Mouse (Mus musculus): ENCODE data around the gene Tead2. TPM values are rescaled to one million over a fixed set of nuclear protein-coding genes. Genes with fewer than 3 reads are reported as not detected.

Gene Tead2
- polyA plus RNA-seq, 1 experiment, result 12.1 TPM

- no peak for DNase-seq (ENCODE audit: low read depth in 1 of 2, low spot score in 2 of 2)
- Histone ChIP-seq H3K4me3 (ENCODE audit: extremely low read depth, insufficient read depth, insufficient read length) (no peak within 1 kb of the TSS), H3K27me3 (ENCODE audit: control insufficient read depth, insufficient read depth, low read length) (peaks cover 28% of the 10 kb centered on the region), H3K4me1 (ENCODE audit: control insufficient read depth, insufficient read depth, insufficient read length) (peaks cover 5% of the 10 kb centered on the region), H3K36me3 (ENCODE audit: control insufficient read depth, insufficient read depth, low read length) (no peaks in the 10 kb centered on the region), H3K27ac (ENCODE audit: insufficient read depth, low read length) (no peak within 1 kb of the TSS)
- TF ChIP-seq CTCF (IDR thresholded peaks at IDR 0.05; ENCODE audit: extremely low read depth, insufficient read depth, insufficient read length, insufficient replicate concordance) (no peak), POLR2A (IDR thresholded peaks at IDR 0.05; ENCODE audit: low read depth, low read length) (no peak)
- WGBS, result 36% methylated on average over 20 of the region's 20 CpGs
Measured at GRCm38 (mm10) chr7:45180896-45181477, 34.6 kb upstream of the Tead2 start, which contains the start of gene Pth2. Gene Pth2 (plus strand): TSS chr7:45180995.

- peaks cover 4% of the 10 kb centered on the region; the same call in 1 of the 2 replicates for H3K4me1 ChIP-seq (ENCODE audit: control insufficient read depth, insufficient read depth, insufficient read length)
- H3K36me3 ChIP-seq (ENCODE audit: control insufficient read depth, insufficient read depth, low read length), result no peaks in the 10 kb centered on the region
- H3K4me3 ChIP-seq (ENCODE audit: extremely low read depth, insufficient read depth, insufficient read length), result no peak overlapping the region
- peaks cover 24% of the 10 kb centered on the region for H3K27me3 ChIP-seq (ENCODE audit: control insufficient read depth, insufficient read depth, low read length)
- H3K27ac ChIP-seq (ENCODE audit: insufficient read depth, low read length), result no peak overlapping the region
- WGBS, result 11% methylated on average over 35 of the region's 35 CpGs
- DNase-seq (ENCODE audit: low read depth in 1 of 2, low spot score in 2 of 2), result no peak
- TF ChIP-seq POLR2A (IDR thresholded peaks at IDR 0.05; ENCODE audit: low read depth, low read length), result no peak
- no peak for TF ChIP-seq CTCF (IDR thresholded peaks at IDR 0.05; ENCODE audit: extremely low read depth, insufficient read depth, insufficient read length, insufficient replicate concordance)
Measured at GRCm38 (mm10) chr7:45181540-45181939, 34.0 kb upstream of the Tead2 start.

- TF ChIP-seq CTCF (IDR thresholded peaks at IDR 0.05; ENCODE audit: extremely low read depth, insufficient read depth, insufficient read length, insufficient replicate concordance) (no peak), POLR2A (IDR thresholded peaks at IDR 0.05; ENCODE audit: low read depth, low read length) (no peak)
- peaks cover 21% of the 10 kb centered on the region for H3K27me3 ChIP-seq (ENCODE audit: control insufficient read depth, insufficient read depth, low read length)
- H3K36me3 ChIP-seq (ENCODE audit: control insufficient read depth, insufficient read depth, low read length), result no peaks in the 10 kb centered on the region
- no peak overlapping the region for H3K27ac ChIP-seq (ENCODE audit: insufficient read depth, low read length)
- peak; percentile 75 to 84 for DNase-seq (ENCODE audit: low read depth in 1 of 2, low spot score in 2 of 2)
- peaks cover 4% of the 10 kb centered on the region; the same call in 1 of the 2 replicates for H3K4me1 ChIP-seq (ENCODE audit: control insufficient read depth, insufficient read depth, insufficient read length)
- under 1% methylated on average over 34 of the region's 34 CpGs for WGBS
- H3K4me3 ChIP-seq (ENCODE audit: extremely low read depth, insufficient read depth, insufficient read length), result peak overlapping the region; percentile 38; the same call in 1 of the 2 replicates
Measured at GRCm38 (mm10) chr7:45182199-45182601, 33.4 kb upstream of the Tead2 start.

- Histone ChIP-seq H3K36me3 (ENCODE audit: control insufficient read depth, insufficient read depth, low read length) (no peaks in the 10 kb centered on the region), H3K4me3 (ENCODE audit: extremely low read depth, insufficient read depth, insufficient read length) (peak overlapping the region; percentile 38; the same call in 1 of the 2 replicates), H3K27me3 (ENCODE audit: control insufficient read depth, insufficient read depth, low read length) (peaks cover 17% of the 10 kb centered on the region), H3K4me1 (ENCODE audit: control insufficient read depth, insufficient read depth, insufficient read length) (peaks cover 4% of the 10 kb centered on the region; the same call in 1 of the 2 replicates), H3K27ac (ENCODE audit: insufficient read depth, low read length) (no peak overlapping the region)
- WGBS, result 16% methylated on average over 11 of the region's 11 CpGs
- no peak for DNase-seq (ENCODE audit: low read depth in 1 of 2, low spot score in 2 of 2)
- TF ChIP-seq POLR2A (IDR thresholded peaks at IDR 0.05; ENCODE audit: low read depth, low read length), result no peak
- TF ChIP-seq CTCF (IDR thresholded peaks at IDR 0.05; ENCODE audit: extremely low read depth, insufficient read depth, insufficient read length, insufficient replicate concordance), result no peak
Measured at GRCm38 (mm10) chr7:45182606-45183005, 32.9 kb upstream of the Tead2 start.

GRCm38 (mm10) chr7:45183672-45184071 is 31.9 kb upstream of the Tead2 start:
- H3K4me3 ChIP-seq (ENCODE audit: extremely low read depth, insufficient read depth, insufficient read length), result no peak overlapping the region
- no peak overlapping the region for H3K27ac ChIP-seq (ENCODE audit: insufficient read depth, low read length)
- TF ChIP-seq POLR2A (IDR thresholded peaks at IDR 0.05; ENCODE audit: low read depth, low read length) (no peak), CTCF (IDR thresholded peaks at IDR 0.05; ENCODE audit: extremely low read depth, insufficient read depth, insufficient read length, insufficient replicate concordance) (no peak)
- H3K27me3 ChIP-seq (ENCODE audit: control insufficient read depth, insufficient read depth, low read length), result peaks cover 14% of the 10 kb centered on the region
- WGBS, result 85% methylated on average over 7 of the region's 7 CpGs
- peaks cover 4% of the 10 kb centered on the region; the same call in 1 of the 2 replicates for H3K4me1 ChIP-seq (ENCODE audit: control insufficient read depth, insufficient read depth, insufficient read length)
- H3K36me3 ChIP-seq (ENCODE audit: control insufficient read depth, insufficient read depth, low read length), result no peaks in the 10 kb centered on the region
- DNase-seq (ENCODE audit: low read depth in 1 of 2, low spot score in 2 of 2), result no peak

GRCm38 (mm10) chr7:45185921-45186320 is 29.6 kb upstream of the Tead2 start:
- no peak for TF ChIP-seq CTCF (IDR thresholded peaks at IDR 0.05; ENCODE audit: extremely low read depth, insufficient read depth, insufficient read length, insufficient replicate concordance)
- TF ChIP-seq POLR2A (IDR thresholded peaks at IDR 0.05; ENCODE audit: low read depth, low read length), result no peak
- WGBS, result 79% methylated on average over 7 of the region's 7 CpGs
- DNase-seq (ENCODE audit: low read depth in 1 of 2, low spot score in 2 of 2), result no peak
- Histone ChIP-seq H3K27me3 (ENCODE audit: control insufficient read depth, insufficient read depth, low read length) (peaks cover 12% of the 10 kb centered on the region), H3K36me3 (ENCODE audit: control insufficient read depth, insufficient read depth, low read length) (no peaks in the 10 kb centered on the region), H3K27ac (ENCODE audit: insufficient read depth, low read length) (no peak overlapping the region), H3K4me1 (ENCODE audit: control insufficient read depth, insufficient read depth, insufficient read length) (peaks cover 4% of the 10 kb centered on the region; the same call in 1 of the 2 replicates), H3K4me3 (ENCODE audit: extremely low read depth, insufficient read depth, insufficient read length) (no peak overlapping the region)

- no peak overlapping the region for H3K4me3 ChIP-seq (ENCODE audit: extremely low read depth, insufficient read depth, insufficient read length)
- H3K27me3 ChIP-seq (ENCODE audit: control insufficient read depth, insufficient read depth, low read length), result no peaks in the 10 kb centered on the region
- H3K4me1 ChIP-seq (ENCODE audit: control insufficient read depth, insufficient read depth, insufficient read length), result no peaks in the 10 kb centered on the region
- DNase-seq (ENCODE audit: low read depth in 1 of 2, low spot score in 2 of 2), result no peak
- TF ChIP-seq CTCF (IDR thresholded peaks at IDR 0.05; ENCODE audit: extremely low read depth, insufficient read depth, insufficient read length, insufficient replicate concordance) (no peak), POLR2A (IDR thresholded peaks at IDR 0.05; ENCODE audit: low read depth, low read length) (no peak)
- 65% methylated on average over 16 of the region's 16 CpGs for WGBS
- H3K36me3 ChIP-seq (ENCODE audit: control insufficient read depth, insufficient read depth, low read length), result no peaks in the 10 kb centered on the region
- no peak overlapping the region for H3K27ac ChIP-seq (ENCODE audit: insufficient read depth, low read length)
Measured at GRCm38 (mm10) chr7:45189600-45189999, 26.0 kb upstream of the Tead2 start.
